ENCODE assay signal across 9 mouse cellular contexts in the genomic region with DNA sequence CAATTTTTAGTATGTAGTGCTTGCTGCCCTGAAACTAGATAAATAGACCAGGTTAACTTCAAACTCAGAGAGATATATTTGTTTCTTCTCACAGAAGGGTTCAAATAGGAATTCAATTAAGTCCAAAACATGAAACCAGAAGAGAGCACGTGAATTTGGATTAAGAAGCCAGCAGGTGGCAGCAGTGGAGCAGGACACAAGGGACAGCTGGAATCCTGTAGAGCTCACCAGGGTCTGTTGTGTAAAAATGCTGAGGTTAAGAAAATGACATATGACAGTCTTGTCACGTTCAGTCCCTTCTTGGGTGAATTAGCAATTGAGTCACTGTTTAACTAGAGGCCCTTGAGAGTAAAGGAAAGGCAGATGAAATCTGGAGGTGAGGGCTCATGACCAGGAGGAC. TPM values are rescaled to one million over a fixed set of nuclear protein-coding genes. Genes with fewer than 3 reads are reported as not detected.
A peak's percentile ranks its signal among the peaks of the same experiment; 100 is the strongest.
DNase-seq lines count a peak whose midpoint lies in the region; ATAC-seq lines count a peak whose summit lies in the region.
"Had no signal": no experiment of that assay in that cellular context is flagged by ENCODE, and none has a peak within 500 bp of the region (broad histone marks: within the 10 kb centered on the region; RNA-seq: fewer than 3 reads in every experiment).

No protein-coding gene starts in this region.

- H3K4me1 ChIP-seq in liver, embryonic 13.5 days (replicated peaks) = no peaks in the 10 kb centered on the region

- H3K27me3 ChIP-seq in liver, embryonic 13.5 days = no peaks in the 10 kb centered on the region

- no peak for ATAC-seq in liver, embryonic 13.5 days (ENCODE audit: low read depth)

- WGBS in liver, embryonic 13.5 days (ENCODE audit: insufficient replicate concordance) = 3% methylated on average over 2 of the region's 2 CpGs

- no peaks in the 10 kb centered on the region for H3K9me3 ChIP-seq in liver, embryonic 13.5 days (replicated peaks)

- no peak overlapping the region for H3K27ac ChIP-seq in liver, embryonic 13.5 days

- H3K4me2 ChIP-seq in liver, embryonic 13.5 days = no peak overlapping the region

- H3K9ac ChIP-seq in liver, embryonic 13.5 days = no peak overlapping the region

- no peak overlapping the region for H3K4me3 ChIP-seq in liver, embryonic 13.5 days (replicated peaks)
- H3K4me3 ChIP-seq: myocyte had no signal

- no peaks in the 10 kb centered on the region for H3K36me3 ChIP-seq in liver, embryonic 13.5 days

- intact Hi-C loops in gastrocnemius, postnatal 36 days (cut with DNase I) = no loop called here

- peak; percentile 36 for DNase-seq in gastrocnemius, postnatal 10 days
- DNase-seq in gastrocnemius, postnatal 36 days = no peak
- peak; percentile 91 for DNase-seq in 3T3-L1 (ENCODE audit: low read depth, low spot score)
- peak; percentile 47 to 79 for DNase-seq in adrenal gland, adult (ENCODE audit: inconsistent age in 2 of 2, low spot score in 1 of 2)
- peak; percentile 75 for DNase-seq in embryo, embryonic 10.5 days (ENCODE audit: low spot score)
- DNase-seq in kidney, postnatal 10 days = peak; percentile 83
- peak; percentile 9 for DNase-seq in liver, embryonic 13.5 days
- DNase-seq in right cerebral cortex, postnatal 10 days (ENCODE audit: low spot score in 2 of 2) = peak; percentile 63 to 81

RNA-seq across cellular contexts. Expression of gene Pilrb2, which starts 14.3 kb away (rescaled TPM):
- total RNA-seq in gastrocnemius, postnatal 10 days (2021) = under 1 TPM in 1 of 2 experiments, not detected in 1; 0.56 TPM
- under 1 TPM in 1 of 2 experiments, not detected in 1; 0.23 TPM for total RNA-seq in gastrocnemius, postnatal 36 days (2021)
- polyA plus RNA-seq in liver, embryonic 13.5 days (2015; fragmentation: Nextera tagmentation; extraction: Ambion mirVana) = 1.6 and 2.1 TPM in 2 replicates
- polyA plus RNA-seq: myocyte had no signal

RNA-seq across cellular contexts. Expression of gene Pilrb1, which starts 28.0 kb away (rescaled TPM):
- total RNA-seq in gastrocnemius, postnatal 10 days (2021) = 1 to 10 TPM in 1 of 2 experiments, under 1 TPM in 1; 0.45 to 1.3 TPM
- not detected for total RNA-seq in gastrocnemius, postnatal 36 days (2021)
- 2.1 TPM in 2 replicates for polyA plus RNA-seq in liver, embryonic 13.5 days (2015; fragmentation: Nextera tagmentation; extraction: Ambion mirVana)
- polyA plus RNA-seq: myocyte had no signal

RNA-seq across cellular contexts. Expression of gene Cyp3a13, which starts 35.5 kb away (rescaled TPM):
- not detected for total RNA-seq in gastrocnemius, postnatal 10 days (2021)
- total RNA-seq in gastrocnemius, postnatal 36 days (2021) = under 1 TPM in 1 of 2 experiments, not detected in 1; 0.07 TPM
- 1.5 and 1.8 TPM in 2 replicates for polyA plus RNA-seq in liver, embryonic 13.5 days (2015; fragmentation: Nextera tagmentation; extraction: Ambion mirVana)

RNA-seq across cellular contexts. Expression of gene Pilra, which starts 49.8 kb away (rescaled TPM):
- under 1 TPM; 0.54 to 0.75 TPM for total RNA-seq in gastrocnemius, postnatal 10 days (2021)
- total RNA-seq in gastrocnemius, postnatal 36 days (2021) = under 1 TPM; 0.10 to 0.59 TPM
- polyA plus RNA-seq in liver, embryonic 13.5 days (2015; fragmentation: Nextera tagmentation; extraction: Ambion mirVana) = 1.4 and 1.8 TPM in 2 replicates

Comparison
In these comparisons a context has a peak if more than half of its experiments do, and no peak if none do; other contexts are left out.
1. DNase-seq: peak in gastrocnemius, postnatal 10 days (single experiment), 3T3-L1 (single experiment), adrenal gland, adult (2 of 2), embryo, embryonic 10.5 days (single experiment), kidney, postnatal 10 days (single experiment), liver, embryonic 13.5 days (single experiment) and right cerebral cortex, postnatal 10 days (2 of 2); none in gastrocnemius, postnatal 36 days (0 of 2).